Mouse (Mus musculus) stomach, embryonic 14.5 days (tissue): ENCODE measurements around the gene Gmcl1. TPM values are rescaled to one million over a fixed set of nuclear protein-coding genes. Genes with fewer than 3 reads are reported as not detected.
A peak's percentile ranks its signal among the peaks of the same experiment; 100 is the strongest.

Experiments
- ATAC-seq: fragments of 200-750 bp; cut with Nextera tagmentation; 2 replicates; pipeline ENCODE4 v1.8.0; 2017; ENCODE audit warnings: low read depth, moderate TSS enrichment; ENCODE audit not compliant: insufficient number of reproducible peaks, insufficient read depth, low FRiP score
- H3K27ac ChIP-seq: fragments of 300-500 bp; sonication (generic); 2 replicates; pipeline ENCODE4 v1.5.1; 2014; ENCODE audit warnings: mild to moderate bottlenecking, low read length, moderate library complexity, mixed read lengths
- H3K27me3 ChIP-seq: fragments of 300-500 bp; sonication (generic); 2 replicates; pipeline ENCODE4 v1.6.1; 2014; ENCODE audit warnings: low read length, control low read depth, mixed read lengths; ENCODE audit not compliant: control insufficient read depth, insufficient read depth
- H3K36me3 ChIP-seq: fragments of 300-500 bp; sonication (generic); 2 replicates; pipeline ENCODE4 v1.6.1; 2014; ENCODE audit warnings: mild to moderate bottlenecking, control low read depth, low read length, moderate library complexity, mixed read lengths; ENCODE audit not compliant: control insufficient read depth, insufficient read depth
- H3K4me1 ChIP-seq: fragments of 300-500 bp; sonication (generic); 2 replicates; pipeline ENCODE4 v1.6.1; 2014; ENCODE audit warnings: low read length, control low read depth, mixed read lengths; ENCODE audit not compliant: control insufficient read depth, insufficient read depth
- H3K4me2 ChIP-seq: fragments of 300-500 bp; sonication (generic); replicated peaks from 2 replicates; pipeline ENCODE4 v1.6.1; 2014; ENCODE audit warnings: low read depth, low read length, control low read depth
- H3K4me3 ChIP-seq: fragments of 300-500 bp; sonication (generic); 2 replicates; pipeline ENCODE4 v1.5.1; 2014; ENCODE audit warnings: low read depth, low read length, control low read depth
- H3K9ac ChIP-seq: fragments of 300-500 bp; sonication (generic); replicated peaks from 2 replicates; pipeline ENCODE4 v1.6.1; 2014; ENCODE audit warnings: low read depth, mild to moderate bottlenecking, control low read depth, low read length, moderate library complexity, mixed read lengths
- H3K9me3 ChIP-seq: fragments of 300-500 bp; sonication (generic); 2 replicates; pipeline ENCODE4 v1.6.1; 2016; ENCODE audit warnings: low read depth, low read length, control low read depth; ENCODE audit not compliant: control insufficient read depth
- whole genome bisulfite sequencing: fragments of 180-500 bp; shearing (Covaris S2); extraction: QIAGEN DNeasy Blood & Tissue Kit; methylation state at CpG from one replicate; pipeline ENCODE4 v1.1.7; 2014; 5-methylcytosine and 5-hydroxymethylcytosine counted together
- polyA plus RNA-seq: library from polyadenylated mRNA; unstranded; fragments of >200 nt; fragmentation: Nextera tagmentation; extraction: Ambion mirVana; gene quantifications from 2 replicates; pipeline ENCODE4 v1.2.1, GENCODE M21; 2014

Gene Gmcl1
- polyA plus RNA-seq, 1 experiment from 2014 or later = 30.9 TPM

DNA sequence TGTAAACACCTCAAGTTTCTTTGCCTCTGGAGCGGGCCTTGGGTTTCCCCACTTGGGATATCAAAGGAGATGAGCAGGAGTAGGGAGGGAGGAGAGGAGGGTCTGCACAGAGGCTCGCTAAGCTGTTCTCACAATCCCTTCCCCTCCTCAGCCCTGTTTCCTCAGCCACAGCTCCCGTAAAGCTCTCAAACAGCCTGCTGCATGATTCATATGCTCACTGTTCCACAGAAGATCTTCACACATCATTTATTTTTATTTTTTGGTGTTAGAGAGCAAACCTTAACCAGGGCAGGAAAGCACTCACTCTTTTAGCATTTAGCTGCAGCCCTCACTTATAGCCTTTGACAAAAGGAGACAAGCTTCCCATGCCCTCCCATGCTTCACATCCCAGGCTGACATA is 11.2 kb downstream of the Gmcl1 start:
- no peak overlapping the region for H3K9ac ChIP-seq
- H3K9me3 ChIP-seq = no peaks in the 10 kb centered on the region
- 74% methylated on average over 3 of the region's 3 CpGs for WGBS
- H3K4me2 ChIP-seq = no peak overlapping the region
- H3K4me1 ChIP-seq = no peaks in the 10 kb centered on the region
- no peak overlapping the region for H3K27ac ChIP-seq
- H3K36me3 ChIP-seq = peaks cover 3% of the 10 kb centered on the region; the same call in 1 of the 2 replicates
- no peaks in the 10 kb centered on the region for H3K27me3 ChIP-seq
- ATAC-seq = no peak
- no peak overlapping the region for H3K4me3 ChIP-seq

DNA sequence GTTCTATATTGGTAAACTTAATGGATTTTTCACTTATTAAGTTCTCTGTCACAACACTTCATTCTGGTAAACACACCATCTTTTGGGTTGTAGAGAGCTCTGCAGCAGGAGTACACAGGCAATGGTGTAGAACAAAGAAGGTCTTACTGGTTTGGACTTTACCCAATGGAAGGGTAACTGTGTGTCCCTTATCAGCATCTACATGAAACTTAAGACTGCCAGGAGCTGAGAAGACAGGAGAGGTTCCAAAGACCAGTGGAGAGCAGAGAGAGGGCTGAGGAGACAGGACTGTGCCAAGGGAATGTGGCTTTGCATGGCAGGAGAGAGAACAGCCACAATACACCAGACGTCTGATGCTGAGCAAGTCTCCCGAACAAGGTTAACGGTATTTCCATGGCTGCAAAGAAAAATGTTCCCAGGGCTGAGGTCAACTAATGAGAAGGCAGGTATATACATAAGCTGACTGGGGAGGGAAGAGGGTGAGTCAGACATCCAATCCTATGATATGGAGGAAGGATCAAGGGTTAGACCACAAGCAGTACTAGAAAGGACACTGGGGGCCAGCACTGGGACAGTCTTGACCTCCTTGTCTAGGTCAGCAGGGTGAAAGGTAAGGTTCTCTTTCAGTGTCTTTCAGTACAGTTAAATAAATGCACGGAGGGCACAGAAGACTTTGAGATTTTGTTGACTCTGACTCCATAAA is 25.0 kb downstream of the Gmcl1 start:
- H3K4me2 ChIP-seq = no peak overlapping the region
- 81% methylated on average over 4 of the region's 4 CpGs for WGBS
- H3K27ac ChIP-seq = no peak overlapping the region
- H3K27me3 ChIP-seq = no peaks in the 10 kb centered on the region
- no peak overlapping the region for H3K9ac ChIP-seq
- no peak for ATAC-seq
- no peaks in the 10 kb centered on the region for H3K9me3 ChIP-seq
- no peaks in the 10 kb centered on the region for H3K4me1 ChIP-seq
- H3K36me3 ChIP-seq = peaks cover 12% of the 10 kb centered on the region
- H3K4me3 ChIP-seq = no peak overlapping the region

DNA sequence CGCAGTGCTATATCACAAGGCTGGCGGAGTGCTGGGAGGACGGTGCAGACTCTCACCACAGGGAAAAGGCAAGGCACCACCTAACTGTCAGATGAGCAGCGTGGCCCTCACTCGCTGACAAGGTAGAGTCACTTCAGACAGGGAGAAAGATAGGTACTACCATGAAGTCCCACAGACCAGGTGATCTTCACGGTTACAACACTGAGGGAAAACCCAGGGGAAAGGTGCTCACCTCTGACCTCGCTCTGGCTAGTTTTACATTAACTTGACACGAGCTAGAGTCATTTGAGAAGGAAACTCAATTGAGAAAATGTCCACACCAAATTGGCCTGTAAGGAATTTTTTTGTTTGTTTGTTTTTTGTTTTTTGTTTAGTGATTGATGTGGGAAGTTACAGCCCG is 30.6 kb downstream of the Gmcl1 start:
- no peak overlapping the region for H3K9ac ChIP-seq
- H3K9me3 ChIP-seq = no peaks in the 10 kb centered on the region
- ATAC-seq = no peak
- H3K36me3 ChIP-seq = peaks cover 41% of the 10 kb centered on the region
- H3K4me1 ChIP-seq = no peaks in the 10 kb centered on the region
- no peak overlapping the region for H3K4me2 ChIP-seq
- 90% methylated on average over 9 of the region's 9 CpGs for WGBS
- H3K27me3 ChIP-seq = no peaks in the 10 kb centered on the region
- H3K27ac ChIP-seq = no peak overlapping the region
- no peak overlapping the region for H3K4me3 ChIP-seq

- Histone ChIP-seq H3K9me3 (no peaks in the 10 kb centered on the region), H3K9ac (no peak overlapping the region), H3K27ac (no peak overlapping the region), H3K36me3 (peaks cover 35% of the 10 kb centered on the region), H3K27me3 (no peaks in the 10 kb centered on the region), H3K4me2 (no peak overlapping the region), H3K4me1 (no peaks in the 10 kb centered on the region), H3K4me3 (no peak overlapping the region)
- WGBS = 82% methylated on average over 6 of the region's 6 CpGs
- no peak for ATAC-seq
Measured at GRCm38 (mm10) chr6:86697903-86698302, 35.3 kb downstream of the Gmcl1 start.

GRCm38 (mm10) chr6:86696213-86696612 is 37.0 kb downstream of the Gmcl1 start:
- Histone ChIP-seq H3K27ac (no peak overlapping the region), H3K27me3 (no peaks in the 10 kb centered on the region), H3K9ac (no peak overlapping the region), H3K36me3 (peaks cover 26% of the 10 kb centered on the region), H3K4me3 (no peak overlapping the region), H3K4me2 (no peak overlapping the region), H3K4me1 (no peaks in the 10 kb centered on the region), H3K9me3 (no peaks in the 10 kb centered on the region)
- 82% methylated on average over 10 of the region's 10 CpGs for WGBS
- no peak for ATAC-seq

DNA sequence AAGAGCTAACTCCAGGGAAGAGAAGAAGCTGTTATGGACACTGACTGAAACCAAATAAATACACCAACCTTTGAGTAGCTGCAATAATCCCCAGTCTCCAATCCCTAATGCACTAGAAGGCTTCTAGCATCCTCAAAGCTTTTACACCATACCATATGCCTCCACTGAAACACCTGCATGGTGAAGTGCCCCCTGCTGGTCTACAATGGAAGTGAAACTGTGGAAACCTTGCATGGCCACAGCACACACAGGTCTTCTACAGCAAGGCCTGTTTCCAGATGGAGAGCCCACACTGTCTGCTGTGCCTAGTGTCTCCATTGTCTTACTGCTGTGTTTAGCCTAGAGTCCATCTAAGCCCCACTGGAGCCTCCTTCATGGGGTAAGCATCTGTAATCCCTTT is 38.7 kb downstream of the Gmcl1 start:
- no peak overlapping the region for H3K4me3 ChIP-seq
- no peak for ATAC-seq
- H3K36me3 ChIP-seq = peaks cover 20% of the 10 kb centered on the region

DNA sequence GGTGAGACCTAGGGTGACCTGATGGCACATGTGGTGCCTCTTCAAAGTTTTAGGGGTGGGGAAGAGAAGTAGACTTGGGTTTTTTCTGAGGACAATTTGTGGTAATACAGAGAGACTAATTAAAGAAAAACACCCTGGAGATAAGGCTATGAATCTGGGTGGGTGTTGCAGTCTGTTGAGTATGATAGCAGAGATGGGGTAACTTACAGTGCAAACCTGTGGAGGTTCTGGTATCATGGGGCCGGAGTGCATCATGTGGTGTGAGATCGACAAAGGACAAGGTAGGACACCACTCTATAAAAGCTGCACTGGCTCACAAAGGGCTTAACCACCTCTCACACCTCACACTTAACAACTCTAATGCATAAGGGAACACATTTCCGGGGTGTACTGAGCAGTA is 43.5 kb downstream of the Gmcl1 start:
- H3K4me2 ChIP-seq = no peak overlapping the region
- WGBS = 90% methylated on average over 3 of the region's 3 CpGs
- no peaks in the 10 kb centered on the region for H3K9me3 ChIP-seq
- H3K27ac ChIP-seq = no peak overlapping the region
- H3K4me1 ChIP-seq = no peaks in the 10 kb centered on the region
- H3K27me3 ChIP-seq = no peaks in the 10 kb centered on the region
- H3K9ac ChIP-seq = no peak overlapping the region
- H3K36me3 ChIP-seq = peaks cover 4% of the 10 kb centered on the region; the same call in 1 of the 2 replicates
- no peak overlapping the region for H3K4me3 ChIP-seq
- no peak for ATAC-seq

More for the DNA sequence above, 38.7 kb downstream of the Gmcl1 start:
- no peaks in the 10 kb centered on the region for H3K27me3 ChIP-seq
- no peak overlapping the region for H3K4me2 ChIP-seq
- H3K4me1 ChIP-seq = no peaks in the 10 kb centered on the region
- no peak overlapping the region for H3K9ac ChIP-seq
- no peaks in the 10 kb centered on the region for H3K9me3 ChIP-seq
- no peak overlapping the region for H3K27ac ChIP-seq

- no peaks in the 10 kb centered on the region for H3K27me3 ChIP-seq
- H3K4me1 ChIP-seq = peaks cover 5% of the 10 kb centered on the region; the same call in 1 of the 2 replicates
- 64% methylated on average over 1 of the region's 1 CpGs for WGBS
- no peak overlapping the region for H3K4me2 ChIP-seq
- H3K27ac ChIP-seq = no peak overlapping the region
- ATAC-seq = no peak
- H3K36me3 ChIP-seq = peaks cover 9% of the 10 kb centered on the region
- no peak overlapping the region for H3K4me3 ChIP-seq
- no peak overlapping the region for H3K9ac ChIP-seq
- H3K9me3 ChIP-seq = no peaks in the 10 kb centered on the region
Measured at GRCm38 (mm10) chr6:86686971-86687370, 46.2 kb downstream of the Gmcl1 start.

GRCm38 (mm10) chr6:86684655-86685011 is 48.5 kb downstream of the Gmcl1 start:
- no peaks in the 10 kb centered on the region for H3K27me3 ChIP-seq
- no peak for ATAC-seq
- WGBS = 35% methylated on average over 12 of the region's 12 CpGs

More at GRCm38 (mm10) chr6:86684655-86685011, 48.5 kb downstream of the Gmcl1 start:
- Histone ChIP-seq H3K27ac (peak overlapping the region; percentile 2; the same call in 1 of the 2 replicates), H3K4me3 (peak overlapping the region; percentile 73), H3K4me2 (peak overlapping the region; percentile 68), H3K36me3 (peaks cover 24% of the 10 kb centered on the region), H3K9ac (peak overlapping the region; percentile 82), H3K9me3 (no peaks in the 10 kb centered on the region), H3K4me1 (peaks cover 5% of the 10 kb centered on the region; the same call in 1 of the 2 replicates)
